Mouse (Mus musculus): ENCODE measurements around the gene Cacna1d. TPM values are rescaled to one million over a fixed set of nuclear protein-coding genes. Genes with fewer than 3 reads are reported as not detected.

Gene Cacna1d
- polyA plus RNA-seq, 1 experiment from 2014 or later, result 1.9 TPM

DNA sequence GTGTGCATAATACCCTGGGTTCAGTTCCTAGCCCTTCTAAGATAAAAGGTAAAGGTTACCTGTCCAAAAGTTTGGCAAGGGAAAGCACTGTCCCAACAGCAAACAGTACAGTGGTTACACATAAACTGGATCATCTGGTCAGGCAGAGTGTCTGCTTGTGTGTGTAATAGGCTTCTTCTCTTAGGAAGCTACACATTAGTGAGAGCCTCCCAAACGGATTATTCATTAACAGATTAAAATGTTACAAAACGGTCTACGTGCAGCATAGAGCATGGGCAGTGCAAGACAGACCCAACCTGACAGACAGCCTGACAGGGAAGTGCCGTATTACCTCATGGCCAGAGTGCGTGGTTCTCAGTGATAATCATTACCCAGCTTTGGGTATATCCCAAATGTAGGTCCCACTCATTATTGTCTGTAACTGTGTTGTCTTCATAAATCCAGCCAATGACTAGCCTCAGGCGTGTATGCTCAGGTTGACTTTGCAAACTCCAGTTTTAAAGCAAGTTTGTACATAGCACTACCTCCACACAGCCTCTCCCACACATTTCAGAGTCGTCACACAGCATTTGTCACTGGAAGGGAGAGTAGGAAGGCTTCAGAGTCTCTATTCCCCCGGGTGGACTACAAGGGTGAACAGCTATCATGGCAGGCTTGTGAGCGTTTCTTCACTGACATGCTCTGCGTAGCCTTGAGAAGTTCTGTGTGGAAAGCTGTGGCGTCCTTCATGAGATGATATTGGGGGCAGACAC, 495.1 kb downstream of the Cacna1d start:
- DNase-seq (ENCODE audit: low spot score), result no peak

- no peak for DNase-seq (ENCODE audit: low spot score)
Measured at GRCm38 (mm10) chr14:29994976-29995375, 496.3 kb downstream of the Cacna1d start.

Other genes starting within 250 kb of the Cacna1d start
- gene Dcp1a, start 11.9 kb downstream of the Cacna1d start, polyA plus RNA-seq (2015; fragmentation: Nextera tagmentation; extraction: Ambion mirVana), result 17.4 and 17.7 TPM in 2 replicates
- gene Tkt, start 56.9 kb upstream of the Cacna1d start, polyA plus RNA-seq (2015; fragmentation: Nextera tagmentation; extraction: Ambion mirVana), result 246 and 255 TPM in 2 replicates
- 57.4 and 63.7 TPM in 2 replicates for gene Prkcd, start 134.8 kb upstream of the Cacna1d start, polyA plus RNA-seq (2015; fragmentation: Nextera tagmentation; extraction: Ambion mirVana)
- 10.5 and 12.0 TPM in 2 replicates for gene Rft1, start 162.9 kb upstream of the Cacna1d start, polyA plus RNA-seq (2015; fragmentation: Nextera tagmentation; extraction: Ambion mirVana)
- 18.0 and 18.4 TPM in 2 replicates for gene Sfmbt1, start 223.4 kb upstream of the Cacna1d start, polyA plus RNA-seq (2015; fragmentation: Nextera tagmentation; extraction: Ambion mirVana)

All from thymus, postnatal 0 days (tissue).